Mouse (Mus musculus) forelimb bud, embryonic 11.5 days (tissue): ENCODE measurements at regions not wholly inside any gene's neighbourhood (a gene's known extent, or its start where the extent isn't known, plus 50 kb on each side); places are given as distances from the start of the nearest gene placed in this dataset.
"Not testable (repeated sequence)": the region's sequence is repeated elsewhere in the genome, so short reads cannot be mapped to it uniquely, and the experiment has no call there.

Experiments used
- DNase-seq: peaks from one replicate; pipeline ENCODE4 v3.0.0-alpha.2; 2012; ENCODE audit warnings: low read depth, low spot score

DNA sequence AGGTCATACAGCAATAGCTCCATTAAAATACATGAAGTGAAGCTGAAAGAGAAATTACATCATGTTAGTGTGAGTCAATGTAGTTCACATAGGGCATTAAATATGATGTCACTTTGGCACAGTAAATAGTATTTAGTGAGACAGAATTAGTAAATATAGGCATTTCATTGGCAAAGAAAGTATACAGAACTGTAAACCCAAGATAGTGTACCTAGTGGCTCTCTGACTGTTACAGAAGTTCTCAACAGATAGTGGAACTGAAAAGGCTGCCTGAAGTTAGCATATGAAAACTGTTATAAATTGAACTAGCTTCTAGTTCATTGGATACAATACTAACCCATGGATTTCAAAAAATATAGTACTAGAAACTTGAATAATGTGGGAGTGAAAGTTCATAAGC is 1642.1 kb upstream of the Cdh6 start:
- no peak for DNase-seq

- DNase-seq, result no peak
Observed at GRCm38 (mm10) chr15:14806849-14807248, 1633.4 kb upstream of the Cdh6 start.

DNA sequence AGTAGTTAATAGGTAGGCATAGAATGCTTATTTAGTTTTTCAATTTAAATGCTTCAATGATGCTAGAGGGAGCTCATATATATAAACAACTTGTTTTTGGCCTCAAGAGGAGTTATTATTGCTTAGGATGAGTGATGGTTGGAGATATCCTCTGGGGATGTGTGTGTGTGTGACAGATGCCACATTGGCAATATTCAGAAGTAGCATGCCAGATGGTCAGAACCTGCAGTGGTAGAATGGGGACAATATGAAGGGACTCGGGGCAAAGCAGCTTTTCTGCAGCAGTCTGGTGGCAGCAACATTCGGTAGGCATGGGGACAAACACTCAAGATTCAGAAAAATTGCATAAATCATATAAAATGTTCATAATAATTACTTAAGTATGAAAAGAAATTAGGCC is 1621.7 kb upstream of the Cdh6 start:
- no peak for DNase-seq

DNA sequence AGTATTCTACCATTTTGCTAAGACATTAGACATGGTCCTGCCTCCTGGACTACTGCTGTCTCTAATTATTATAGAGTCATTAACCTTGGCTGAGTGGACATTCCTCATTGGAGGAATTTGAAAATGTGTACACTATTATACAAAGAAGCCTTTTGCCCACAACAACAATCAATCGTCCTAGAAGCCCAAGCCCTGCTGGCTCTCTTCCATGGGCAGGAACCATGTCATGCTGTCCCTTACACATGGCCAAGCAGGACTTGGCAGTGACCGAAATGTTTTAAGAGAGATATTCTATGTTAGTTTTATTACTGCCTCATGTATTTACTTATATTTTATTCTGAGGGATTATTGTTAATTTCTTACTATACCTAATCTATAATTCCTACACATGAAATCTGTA is 1607.3 kb upstream of the Cdh6 start:
- DNase-seq, result no peak

DNA sequence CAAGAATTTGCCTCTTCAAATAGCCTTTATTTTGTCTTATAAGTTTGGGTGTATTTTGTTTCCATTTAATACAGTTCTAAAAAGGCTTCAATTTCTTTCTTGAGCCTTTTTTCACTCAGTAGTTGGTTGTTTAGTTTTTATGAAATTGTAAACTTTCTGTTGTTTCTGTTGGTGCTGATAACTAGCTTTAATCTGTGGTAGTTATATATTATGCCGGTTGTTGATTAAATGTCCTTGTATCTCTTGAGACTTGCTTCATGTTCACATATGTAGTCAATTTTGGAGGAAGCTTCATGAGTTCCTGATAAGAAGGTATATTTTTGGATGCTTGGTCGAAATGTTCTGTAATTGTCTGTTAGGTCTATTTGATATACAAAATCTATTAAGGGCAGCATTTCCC is 1568.3 kb upstream of the Cdh6 start:
- no peak for DNase-seq

- DNase-seq, result not testable (repeated sequence)
Observed at GRCm38 (mm10) chr15:14697925-14698324, 1524.5 kb upstream of the Cdh6 start.

DNA sequence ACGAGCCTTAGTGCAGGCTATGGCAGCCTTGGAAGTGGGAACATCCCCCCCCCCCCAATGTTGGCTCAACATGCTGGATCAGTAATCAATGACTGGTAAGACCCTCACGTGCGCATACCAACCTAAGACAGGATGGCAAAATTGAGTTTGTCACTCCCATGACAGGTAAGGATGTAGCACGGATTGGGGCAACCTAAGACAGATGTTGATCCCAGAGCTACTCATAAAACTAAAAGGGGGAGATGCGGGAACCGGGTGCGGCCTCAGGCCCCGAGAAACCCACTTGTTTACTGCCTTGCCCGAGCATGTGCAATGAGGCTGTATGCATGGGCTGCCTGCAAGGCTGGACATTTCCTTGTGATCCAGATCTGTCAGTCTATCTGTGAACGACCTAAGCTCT is 1523.0 kb upstream of the Cdh6 start:
- no peak for DNase-seq

- DNase-seq, result no peak
Observed at GRCm38 (mm10) chr15:14689141-14689540, 1515.7 kb upstream of the Cdh6 start.

GRCm38 (mm10) chr15:14642291-14642690 is 1468.8 kb upstream of the Cdh6 start:
- DNase-seq, result no peak

DNA sequence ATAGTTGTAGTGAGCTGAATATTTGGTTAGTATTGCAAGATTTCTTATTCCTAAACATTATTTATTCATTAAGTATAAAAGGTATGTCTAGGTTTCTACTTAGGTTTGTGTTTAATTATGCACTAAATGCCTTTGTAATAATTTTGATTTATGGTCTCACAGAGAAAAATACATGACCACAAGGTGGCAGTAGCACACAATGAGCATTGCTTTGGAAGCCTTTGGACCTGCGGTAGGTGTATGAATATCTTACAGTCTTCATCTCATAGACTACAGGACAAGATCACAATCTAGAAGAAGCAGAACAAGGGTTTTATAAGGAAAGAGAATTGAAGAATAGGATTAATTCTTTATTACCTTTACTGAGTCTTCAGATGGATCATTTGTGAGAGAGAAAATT is 1455.0 kb upstream of the Cdh6 start:
- DNase-seq, result peak; percentile 25

GRCm38 (mm10) chr15:14606691-14607090 is 1433.2 kb upstream of the Cdh6 start:
- no peak for DNase-seq
